Mouse (Mus musculus) E14TG2a.4 (cell line): ENCODE data around the gene Pakap.

Experiments used
- CTCF ChIP-seq: conservative IDR thresholded peaks from 2 replicates; pipeline ENCODE4 v1.5.1; 2014; ENCODE audit warnings: low read length
- NANOG ChIP-seq: IDR thresholded peaks from 2 replicates; pipeline ENCODE4 v1.6.1; 2014; ENCODE audit warnings: borderline replicate concordance, low read length, mixed read lengths

- TF ChIP-seq CTCF (no peak), NANOG (no peak)
Observed at GRCm38 (mm10) chr4:57769007-57769406, 201.0 kb downstream of the Pakap start.
